Mouse (Mus musculus) frontal cortex, postnatal 25 days (tissue): ENCODE measurements at regions not wholly inside any gene's neighbourhood (a gene's known extent, or its start where the extent isn't known, plus 50 kb on each side); places are given as distances from the start of the nearest gene placed in this dataset.

Experiments used
- DNase-seq, 2 experiments: peaks; one replicate each; pipeline ENCODE4 v3.0.0; 2022; ENCODE audit warnings: low spot score in 2 of 2

DNA sequence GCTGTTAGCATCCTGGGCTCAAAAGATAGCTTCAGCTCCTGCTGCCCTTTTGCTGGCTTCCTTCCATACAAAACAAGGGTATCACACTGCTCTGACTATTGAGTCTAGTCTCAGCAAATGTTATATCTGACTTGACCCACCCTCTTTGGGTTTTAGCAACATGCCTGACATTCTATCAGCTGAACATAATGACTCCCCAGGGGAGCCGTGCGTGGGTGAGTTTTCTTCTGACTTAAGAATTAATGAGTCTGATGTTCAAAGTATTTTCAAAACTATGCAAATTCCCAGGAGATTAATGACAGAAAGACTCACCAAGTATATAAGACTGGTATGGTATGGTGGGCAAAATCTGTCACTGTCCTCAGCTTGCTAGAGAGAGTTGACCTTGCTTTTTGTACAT, 159.0 kb downstream of the Pmp22 start:
- DNase-seq: no peak

DNA sequence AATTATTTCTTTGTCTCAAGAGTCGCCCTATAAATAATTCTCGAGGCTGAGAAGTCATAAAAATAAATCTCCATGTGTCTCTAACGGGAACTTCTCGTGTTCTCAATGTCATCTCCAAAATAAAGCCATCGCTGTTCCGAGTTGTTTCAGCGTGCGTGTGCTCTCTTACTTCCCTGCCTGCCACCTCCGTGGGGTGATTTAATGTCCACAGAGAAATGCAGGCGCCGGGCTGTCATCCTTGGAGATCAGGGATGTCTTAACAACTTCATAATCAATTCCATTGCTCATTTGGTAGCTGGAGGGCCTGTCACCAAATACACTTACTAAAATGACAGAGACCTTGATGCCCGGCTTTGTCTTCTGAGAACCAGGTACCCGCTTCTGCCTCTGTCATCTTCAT, 161.8 kb downstream of the Pmp22 start:
- DNase-seq: no peak

DNA sequence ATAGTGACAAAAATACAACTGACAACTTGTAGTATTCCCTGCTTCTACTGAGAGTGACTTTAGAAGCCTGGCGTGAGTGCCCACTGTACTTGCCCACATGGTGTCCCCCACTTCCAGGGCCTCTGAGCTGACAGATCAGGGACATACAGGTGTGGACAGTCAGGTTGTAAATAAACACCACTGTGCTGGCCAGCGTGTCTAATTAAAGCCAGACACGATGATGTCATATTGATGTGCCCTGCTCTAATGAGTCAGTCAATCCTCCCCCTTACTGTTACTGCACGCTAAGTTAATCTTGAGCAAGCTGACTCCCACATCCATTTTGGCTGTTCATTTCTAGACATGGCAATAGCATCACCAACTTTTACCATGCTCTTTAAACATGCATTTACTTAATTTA, 164.7 kb downstream of the Pmp22 start:
- no peak for DNase-seq

- DNase-seq: no peak
Measured at GRCm38 (mm10) chr11:63294476-63294875, 165.7 kb downstream of the Pmp22 start.

- no peak for DNase-seq
Measured at GRCm38 (mm10) chr11:63296476-63296875, 167.7 kb downstream of the Pmp22 start.

- DNase-seq: no peak
Measured at GRCm38 (mm10) chr11:63299712-63300581, 171.2 kb downstream of the Pmp22 start.

GRCm38 (mm10) chr11:63325166-63325565, 196.4 kb downstream of the Pmp22 start:
- no peak for DNase-seq

DNA sequence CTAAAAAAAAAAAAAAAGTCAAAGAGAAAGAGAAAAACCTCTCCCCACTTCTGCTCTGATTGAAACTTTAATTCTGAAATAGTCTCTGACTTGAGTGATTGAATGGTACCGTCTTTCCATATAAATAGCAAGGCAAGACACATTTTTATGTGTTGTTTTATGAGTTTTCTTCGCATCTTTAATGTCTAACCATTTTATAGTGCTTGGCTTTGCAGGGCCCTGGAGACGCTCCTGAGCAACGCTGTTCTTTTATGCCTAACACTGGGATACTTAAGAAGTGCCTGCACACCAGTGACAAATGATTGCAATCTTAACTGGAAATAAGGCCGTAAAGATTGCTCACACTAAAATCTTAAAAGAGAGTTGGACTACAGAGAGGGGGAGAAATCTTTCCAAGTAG, 198.1 kb downstream of the Pmp22 start:
- no peak for DNase-seq

GRCm38 (mm10) chr11:63337503-63337902, 208.7 kb downstream of the Pmp22 start:
- DNase-seq: no peak

- DNase-seq: no peak
Measured at GRCm38 (mm10) chr11:63338277-63338676, 209.5 kb downstream of the Pmp22 start.

GRCm38 (mm10) chr11:63345653-63346052, 216.9 kb downstream of the Pmp22 start:
- DNase-seq: no peak

DNA sequence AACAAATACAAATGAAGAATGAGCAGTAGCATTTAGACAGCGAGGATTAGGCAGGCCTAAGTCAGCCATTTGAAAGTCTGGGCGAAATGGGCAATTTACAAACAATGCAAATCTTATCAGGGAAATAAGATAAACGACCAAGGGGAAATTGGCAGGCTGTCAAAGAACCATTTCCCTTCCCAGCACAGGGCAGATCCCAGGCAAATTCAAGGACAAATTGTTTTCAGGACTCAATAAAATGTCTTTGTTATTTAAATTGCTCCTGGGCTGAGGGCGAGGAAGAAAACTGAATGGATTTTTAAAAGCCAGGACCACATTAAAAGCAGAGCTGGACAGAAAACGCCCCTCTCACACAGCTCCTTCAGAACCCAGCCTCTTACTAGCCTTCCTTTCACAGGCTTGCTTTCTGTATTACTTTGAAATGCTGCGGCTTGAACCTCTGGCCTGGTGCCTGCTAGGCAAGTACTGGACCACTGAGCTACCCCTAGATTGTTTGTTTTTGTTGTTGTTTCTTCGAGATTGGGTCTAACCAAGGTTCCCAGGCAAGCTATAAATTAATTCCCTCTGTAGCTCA, 221.4 kb downstream of the Pmp22 start:
- no peak for DNase-seq

GRCm38 (mm10) chr11:63351999-63352398, 223.2 kb downstream of the Pmp22 start:
- DNase-seq: no peak

- no peak for DNase-seq
Measured at GRCm38 (mm10) chr11:63352990-63353389, 224.2 kb downstream of the Pmp22 start.

GRCm38 (mm10) chr11:63353671-63354070, 224.9 kb downstream of the Pmp22 start:
- no peak for DNase-seq

DNA sequence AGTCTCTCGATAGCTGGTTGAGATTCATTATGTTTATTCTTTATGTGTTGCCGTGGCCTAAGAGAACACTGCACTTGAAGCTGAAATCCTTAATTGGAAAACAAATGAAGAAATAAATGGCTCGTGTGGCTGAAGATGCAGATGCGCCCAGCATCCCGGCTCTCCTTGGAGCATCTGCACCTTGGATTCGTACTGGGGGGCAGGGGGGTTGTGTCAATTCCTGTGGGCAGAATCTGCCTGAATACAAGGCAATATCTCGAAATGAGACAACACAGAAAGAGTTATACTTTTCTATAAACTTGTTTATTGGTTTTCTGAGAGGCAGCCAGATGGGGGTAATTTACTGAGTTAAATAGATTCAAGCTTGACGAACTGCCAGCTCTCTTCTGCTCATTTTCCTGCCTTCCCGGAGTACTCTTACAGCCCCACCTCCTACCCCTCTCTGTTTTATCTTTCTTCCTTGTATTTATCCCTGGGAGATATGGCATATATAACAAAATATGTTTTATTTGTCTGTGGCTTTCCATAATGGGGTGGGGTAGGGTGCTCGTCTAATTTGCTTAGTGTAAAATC, 229.1 kb downstream of the Pmp22 start:
- no peak for DNase-seq

GRCm38 (mm10) chr11:63367756-63368265, 239.0 kb downstream of the Pmp22 start:
- no peak for DNase-seq

GRCm38 (mm10) chr11:63369475-63369874, 240.7 kb downstream of the Pmp22 start:
- no peak for DNase-seq

GRCm38 (mm10) chr11:63376311-63376710, 247.5 kb downstream of the Pmp22 start:
- DNase-seq: no peak

- DNase-seq: no peak
Measured at GRCm38 (mm10) chr11:63376991-63377390, 248.2 kb downstream of the Pmp22 start.

DNA sequence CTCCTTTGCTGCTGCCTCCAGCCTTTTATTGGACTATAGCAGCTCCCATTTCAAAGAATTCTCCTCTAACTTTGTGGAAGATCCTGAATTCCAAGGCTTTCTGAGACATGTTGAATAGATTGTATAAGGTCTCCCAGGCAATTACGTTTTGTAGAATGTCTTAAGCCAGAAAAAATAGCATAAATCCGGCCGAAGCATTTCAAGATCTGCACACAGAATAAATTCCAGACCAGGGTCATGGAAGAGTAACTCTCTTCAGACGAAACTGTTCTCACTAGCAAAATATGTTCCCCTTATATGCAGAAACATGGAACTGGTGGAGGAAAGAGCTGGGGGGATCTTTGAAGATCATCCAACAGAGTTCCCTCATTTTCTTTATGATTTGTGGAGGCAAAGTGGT, 259.5 kb downstream of the Pmp22 start:
- DNase-seq: no peak

GRCm38 (mm10) chr11:63391478-63391877, 262.7 kb downstream of the Pmp22 start:
- DNase-seq: no peak

GRCm38 (mm10) chr11:63392378-63392777, 263.6 kb downstream of the Pmp22 start:
- DNase-seq: peak in 1 of 2 experiments; percentile 9
